Mouse (Mus musculus): ENCODE measurements at regions not wholly inside any gene's neighbourhood (a gene's known extent, or its start where the extent isn't known, plus 50 kb on each side); places are given as distances from the start of the nearest gene placed in this dataset.
"Not testable (repeated sequence)": the region's sequence is repeated elsewhere in the genome, so short reads cannot be mapped to it uniquely, and the experiment has no call there.

GRCm38 (mm10) chr19:54099292-54099691 is 55.3 kb downstream of the Adra2a start:
- no peak for DNase-seq

- DNase-seq: no peak
Observed at GRCm38 (mm10) chr19:54099769-54100168, 55.8 kb downstream of the Adra2a start.

DNA sequence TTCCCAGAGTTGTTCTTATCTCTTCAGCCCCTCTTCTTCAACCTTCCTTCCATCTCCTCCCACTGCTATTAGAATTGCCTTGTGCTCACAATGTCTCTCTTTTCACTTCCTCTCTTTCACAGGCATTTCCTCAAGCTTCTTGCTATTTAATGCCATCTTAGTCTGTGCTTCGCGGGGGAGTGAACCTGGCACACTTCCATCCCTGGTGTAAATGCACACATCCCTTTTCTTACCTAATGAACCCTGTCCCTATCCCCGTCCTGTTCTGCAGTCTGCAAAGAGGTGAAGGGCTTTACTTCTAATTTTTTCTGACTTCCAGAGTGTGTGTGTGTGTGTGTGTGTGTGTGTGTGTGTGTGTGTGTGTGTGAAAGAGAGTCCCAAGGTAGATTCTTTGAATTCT is 62.6 kb downstream of the Adra2a start:
- DNase-seq: no peak

- DNase-seq: no peak
Observed at GRCm38 (mm10) chr19:54107103-54107821, 63.3 kb downstream of the Adra2a start.

- no peak for DNase-seq
Observed at GRCm38 (mm10) chr19:54110080-54110479, 66.1 kb downstream of the Adra2a start.

DNA sequence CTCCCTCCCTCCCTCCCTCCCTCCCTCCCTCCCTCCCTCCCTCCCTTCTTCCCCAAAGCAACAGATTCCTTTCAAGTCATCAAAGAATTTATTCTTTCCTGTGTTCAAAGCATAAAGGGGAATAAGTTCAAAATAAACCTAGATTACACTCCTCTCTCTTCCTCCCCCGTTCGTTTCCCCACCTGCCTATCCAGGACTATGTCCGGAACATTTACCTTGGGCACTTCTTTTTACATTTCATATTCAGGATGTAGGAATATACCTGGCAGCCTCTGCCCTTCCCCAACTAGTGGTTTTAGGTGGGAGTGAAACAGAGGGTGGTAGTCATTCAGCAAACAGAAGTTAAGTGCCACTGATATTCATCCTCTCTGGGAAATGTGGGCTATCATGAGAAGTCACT is 68.7 kb downstream of the Adra2a start:
- no peak for DNase-seq

DNA sequence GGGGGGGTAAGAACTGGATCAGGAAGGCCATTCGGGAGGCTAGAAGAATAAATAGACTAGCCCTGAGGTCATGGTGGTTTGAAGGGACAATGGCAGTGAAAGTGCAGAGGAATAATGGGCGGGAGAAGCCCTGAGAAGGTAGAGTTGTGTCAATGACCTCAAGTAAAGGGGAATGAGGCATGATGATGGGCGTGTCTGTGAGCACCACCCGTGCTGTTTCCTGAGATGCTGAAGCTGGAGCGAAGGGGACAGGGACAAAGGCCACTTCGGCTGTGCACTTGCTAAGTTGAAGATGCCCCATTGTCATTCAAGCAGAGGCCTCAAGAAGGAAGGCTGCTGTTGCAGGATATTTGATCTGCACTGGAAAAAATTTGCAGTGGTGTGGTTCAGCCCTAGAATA is 69.5 kb downstream of the Adra2a start:
- DNase-seq: no peak

- peak; percentile 25 for DNase-seq
Observed at GRCm38 (mm10) chr19:54114588-54115317, 70.8 kb downstream of the Adra2a start.

DNA sequence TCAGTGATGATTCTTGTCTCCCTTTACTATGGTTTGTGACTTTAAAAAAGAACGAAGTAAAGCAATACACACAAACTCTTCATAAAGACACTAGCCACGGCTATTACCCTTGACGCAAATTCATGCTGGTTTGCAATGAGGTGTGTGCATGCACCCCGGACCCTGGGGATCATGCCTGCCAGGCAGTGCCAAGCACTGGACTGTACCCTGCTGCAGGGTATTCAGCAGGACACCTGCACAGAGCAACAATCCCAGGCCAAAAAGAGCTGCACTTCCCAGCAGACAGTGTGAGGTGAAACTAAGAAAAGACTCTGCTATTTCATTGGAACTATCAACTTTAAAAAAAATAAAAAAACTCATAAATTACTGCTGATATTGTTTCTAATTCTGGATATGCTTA is 71.4 kb downstream of the Adra2a start:
- DNase-seq: no peak

GRCm38 (mm10) chr19:54116829-54117228 is 72.9 kb downstream of the Adra2a start:
- DNase-seq: no peak

GRCm38 (mm10) chr19:54117676-54118075 is 73.7 kb downstream of the Adra2a start:
- no peak for DNase-seq

- DNase-seq: no peak
Observed at GRCm38 (mm10) chr19:54123586-54123985, 79.6 kb downstream of the Adra2a start.

DNA sequence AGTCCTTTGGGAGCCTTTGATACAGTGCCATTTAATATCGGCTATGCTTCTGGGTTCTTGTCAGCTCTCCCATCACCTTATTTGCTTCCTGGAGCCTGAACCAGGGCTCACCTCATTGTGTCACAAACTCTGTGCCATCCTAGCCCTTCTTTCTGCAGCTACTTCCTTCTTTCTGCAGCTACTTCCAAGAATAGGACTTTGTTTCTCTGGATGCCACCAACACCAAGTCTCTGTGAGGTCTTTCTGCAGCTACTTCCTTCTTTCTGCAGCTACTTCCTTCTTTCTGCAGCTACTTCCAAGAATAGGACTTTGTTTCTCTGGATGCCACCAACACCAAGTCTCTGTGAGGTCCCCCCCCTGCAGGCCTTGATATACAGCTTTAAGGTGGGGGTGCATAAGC is 107.8 kb downstream of the Adra2a start:
- not testable (repeated sequence) for DNase-seq

DNA sequence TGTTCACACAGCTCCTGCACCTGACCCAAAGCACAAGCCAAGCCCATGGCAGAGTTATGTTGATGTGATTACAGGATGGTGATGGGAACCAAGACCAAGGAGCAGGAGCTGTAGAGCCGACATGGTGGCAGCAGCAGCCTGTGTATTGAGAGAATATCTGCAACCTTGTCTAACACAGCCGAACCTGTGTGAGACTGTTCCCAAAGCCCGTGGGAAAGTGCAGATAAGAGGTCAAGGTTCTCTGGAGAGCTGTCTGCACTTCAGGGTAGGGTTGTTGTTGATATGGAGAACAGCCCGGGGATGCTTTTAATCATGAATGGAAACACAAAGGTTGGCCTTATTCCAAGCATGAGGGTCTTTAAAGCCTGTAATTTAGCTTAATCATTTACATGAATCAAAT is 110.4 kb downstream of the Adra2a start:
- no peak for DNase-seq

GRCm38 (mm10) chr19:54170361-54170760 is 126.4 kb downstream of the Adra2a start:
- DNase-seq: no peak

GRCm38 (mm10) chr19:54174090-54175055 is 130.4 kb downstream of the Adra2a start:
- no peak for DNase-seq

GRCm38 (mm10) chr19:54175766-54176165 is 131.8 kb downstream of the Adra2a start:
- no peak for DNase-seq

DNA sequence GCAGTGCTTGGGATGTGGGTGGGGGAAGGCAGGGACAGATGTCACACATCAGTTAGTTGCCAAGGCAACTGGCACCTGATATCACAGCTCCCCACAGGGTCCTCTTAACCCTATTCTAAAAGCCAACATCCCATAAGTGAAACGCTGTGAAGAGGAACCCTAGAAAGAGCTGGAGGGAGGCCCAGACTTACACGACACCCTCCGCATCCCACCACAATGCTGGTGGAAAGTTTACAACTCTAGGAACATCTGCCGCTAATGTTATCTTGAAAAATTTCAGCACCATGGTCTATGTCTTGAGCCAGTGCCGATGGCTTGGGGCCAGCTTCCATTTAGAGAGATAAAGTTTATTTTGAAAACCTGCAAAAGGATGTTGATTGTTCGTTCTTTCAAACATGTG is 133.5 kb downstream of the Adra2a start:
- peak; percentile 14 for DNase-seq

- DNase-seq: no peak
Observed at GRCm38 (mm10) chr19:54200407-54200806, 156.5 kb downstream of the Adra2a start.

- no peak for DNase-seq
Observed at GRCm38 (mm10) chr19:54202456-54202855, 158.5 kb downstream of the Adra2a start.

DNA sequence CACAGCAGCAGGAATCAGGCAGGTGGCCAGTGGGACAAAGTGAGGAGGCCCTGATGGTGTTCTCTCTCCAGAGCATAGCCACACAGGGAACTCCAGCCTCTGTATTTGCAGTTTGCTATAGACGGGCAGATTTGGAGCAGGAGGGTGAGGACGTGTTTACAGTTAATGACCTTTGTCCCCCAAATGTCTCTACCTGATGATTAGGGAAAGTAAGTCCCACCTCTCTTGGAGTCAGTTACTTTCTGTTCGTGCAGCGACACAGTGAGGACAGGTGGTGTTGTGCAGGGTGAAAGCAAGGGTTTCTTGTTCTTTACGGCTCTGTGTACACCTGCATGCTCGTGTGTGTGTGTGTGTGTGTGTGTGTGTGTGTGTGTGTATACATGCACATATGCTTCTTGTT is 162.9 kb downstream of the Adra2a start:
- DNase-seq: no peak

GRCm38 (mm10) chr19:54212169-54212568 is 168.2 kb downstream of the Adra2a start:
- DNase-seq: no peak

GRCm38 (mm10) chr19:54244176-54244575 is 200.2 kb downstream of the Adra2a start:
- no peak for DNase-seq

All from right cerebral cortex, postnatal 4 days (tissue).